Mouse (Mus musculus): ENCODE measurements around the gene Zfp683.

The Zfp683 gene

GRCm38 (mm10) chr4:134092382-134093288 lies 39.0 kb downstream of the Zfp683 start:
- DNase-seq (ENCODE audit: low spot score in 2 of 2), result peak in 1 of 2 experiments; percentile 37

GRCm38 (mm10) chr4:134094004-134094564 lies 40.4 kb downstream of the Zfp683 start:
- no peak for DNase-seq (ENCODE audit: low spot score in 2 of 2)

GRCm38 (mm10) chr4:134094923-134095547 lies 41.4 kb downstream of the Zfp683 start, which contains the start of gene Cd52:
TSS of gene Cd52 (minus strand) at chr4:134095082.
- no peak for DNase-seq (ENCODE audit: low spot score in 2 of 2)

- DNase-seq (ENCODE audit: low spot score in 2 of 2), result no peak
Observed at GRCm38 (mm10) chr4:134096120-134096519, 42.5 kb downstream of the Zfp683 start.

GRCm38 (mm10) chr4:134097015-134097608 lies 43.5 kb downstream of the Zfp683 start:
- no peak for DNase-seq (ENCODE audit: low spot score in 2 of 2)

GRCm38 (mm10) chr4:134098628-134099027 lies 45.0 kb downstream of the Zfp683 start:
- no peak for DNase-seq (ENCODE audit: low spot score in 2 of 2)

- no peak for DNase-seq (ENCODE audit: low spot score in 2 of 2)
Observed at GRCm38 (mm10) chr4:134100245-134100644, 46.6 kb downstream of the Zfp683 start.

- peak; percentile 93 to 94 for DNase-seq (ENCODE audit: low spot score in 2 of 2)
Observed at GRCm38 (mm10) chr4:134101979-134102741, 48.5 kb downstream of the Zfp683 start, which contains the start of gene Ubxn11. TSS of gene Ubxn11 (plus strand) at chr4:134102570.

- DNase-seq (ENCODE audit: low spot score in 2 of 2), result no peak
Observed at GRCm38 (mm10) chr4:134102742-134103119, 49.1 kb downstream of the Zfp683 start.

- DNase-seq (ENCODE audit: low spot score in 2 of 2), result no peak
Observed at GRCm38 (mm10) chr4:134106105-134106504, 52.5 kb downstream of the Zfp683 start.

GRCm38 (mm10) chr4:134107730-134108129 lies 54.1 kb downstream of the Zfp683 start:
- DNase-seq (ENCODE audit: low spot score in 2 of 2), result peak; percentile 70 to 74

- no peak for DNase-seq (ENCODE audit: low spot score in 2 of 2)
Observed at GRCm38 (mm10) chr4:134108196-134108595, 54.6 kb downstream of the Zfp683 start.

Data from right cerebral cortex, adult 2 months (tissue).